Mouse (Mus musculus): ENCODE results near the gene Zfp369.

DNA sequence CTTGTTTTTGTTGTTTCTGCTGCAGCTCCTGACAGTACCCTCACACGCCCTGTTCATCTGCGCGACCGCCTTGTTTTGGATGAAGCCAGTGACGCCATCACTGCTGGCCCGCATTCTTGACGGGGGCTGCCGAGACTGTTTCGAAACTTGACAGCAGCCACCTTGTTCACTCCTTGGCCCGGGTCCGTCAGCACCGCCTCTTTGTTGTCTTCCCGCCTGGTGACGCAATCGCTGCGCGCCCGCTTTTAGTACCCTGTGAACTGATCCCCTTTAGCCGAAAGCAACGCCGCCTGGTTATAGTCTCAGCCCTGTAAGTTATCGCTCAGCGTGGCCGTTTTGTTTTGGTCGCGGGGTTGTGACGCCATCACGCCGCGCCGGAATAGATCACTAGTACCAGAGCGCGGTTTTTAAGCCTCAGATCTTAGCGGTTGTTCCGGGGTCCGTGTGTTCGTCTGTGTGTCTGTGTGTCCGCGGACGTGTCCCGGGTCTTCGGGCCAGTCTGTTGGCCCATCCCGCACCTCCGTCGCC lies 37.5 kb upstream of the Zfp369 start:
- TF ChIP-seq CTCF (conservative IDR thresholded peaks at IDR 0.05 in 1 of 2, IDR thresholded peaks at IDR 0.05 in 1 of 2; ENCODE audit: low read depth in 2 of 2, low read length in 2 of 2) (no peak), ELF1 (IDR thresholded peaks at IDR 0.05; ENCODE audit: low read depth, low read length) (peak; percentile 92), SIN3A (IDR thresholded peaks at IDR 0.05; ENCODE audit: low read length) (peak; percentile 99), ZNF384 (IDR thresholded peaks at IDR 0.05; ENCODE audit: low read depth, low read length) (no peak), RCOR1 (conservative IDR thresholded peaks at IDR 0.05; ENCODE audit: low read depth, low read length) (no peak), USF2 (conservative IDR thresholded peaks at IDR 0.05; ENCODE audit: low read depth, low read length) (no peak), USF1 (IDR thresholded peaks at IDR 0.05; ENCODE audit: low read depth, low read length) (no peak), POLR2A (IDR thresholded peaks at IDR 0.05; ENCODE audit: low read depth, low read length) (peak; percentile 41), EP300 (IDR thresholded peaks at IDR 0.05; ENCODE audit: low read length) (no peak), TBP (conservative IDR thresholded peaks at IDR 0.05; ENCODE audit: low read depth, low read length) (no peak), TCF12 (IDR thresholded peaks at IDR 0.05; ENCODE audit: low read depth, low read length) (no peak), POLR2AphosphoS2 (IDR thresholded peaks at IDR 0.05; ENCODE audit: low read depth, low read length) (no peak), MAZ (IDR thresholded peaks at IDR 0.05; ENCODE audit: low read depth, low read length) (no peak), NRF1 (IDR thresholded peaks at IDR 0.05; ENCODE audit: low read depth, low read length) (no peak)

Measured in CH12.LX (cell line).